Mouse (Mus musculus): ENCODE measurements around the gene Cnnm4. TPM values are rescaled to one million over a fixed set of nuclear protein-coding genes. Genes with fewer than 3 reads are reported as not detected.
A peak's percentile ranks its signal among the peaks of the same experiment; 100 is the strongest.

Cnnm4 gene
- polyA plus RNA-seq, 1 experiment from 2014 or later: 13.7 TPM

GRCm38 (mm10) chr1:36472106-36472440 is 653 bp downstream of the Cnnm4 start:
- DNase-seq (ENCODE audit: low spot score): peak; percentile 38

- DNase-seq (ENCODE audit: low spot score): no peak
Measured at GRCm38 (mm10) chr1:36473211-36473780, 1.9 kb downstream of the Cnnm4 start.

GRCm38 (mm10) chr1:36474646-36475045 is 3.2 kb downstream of the Cnnm4 start:
- DNase-seq (ENCODE audit: low spot score): no peak

GRCm38 (mm10) chr1:36475480-36476110 is 4.2 kb downstream of the Cnnm4 start:
- no peak for DNase-seq (ENCODE audit: low spot score)

GRCm38 (mm10) chr1:36476426-36476825 is 5.0 kb downstream of the Cnnm4 start:
- no peak for DNase-seq (ENCODE audit: low spot score)

- no peak for DNase-seq (ENCODE audit: low spot score)
Measured at GRCm38 (mm10) chr1:36478343-36478795, 6.9 kb downstream of the Cnnm4 start.

GRCm38 (mm10) chr1:36479903-36480899 is 8.8 kb downstream of the Cnnm4 start:
- DNase-seq (ENCODE audit: low spot score): no peak

- no peak for DNase-seq (ENCODE audit: low spot score)
Measured at GRCm38 (mm10) chr1:36483825-36484224, 12.4 kb downstream of the Cnnm4 start.

GRCm38 (mm10) chr1:36485080-36485479 is 13.7 kb downstream of the Cnnm4 start:
- no peak for DNase-seq (ENCODE audit: low spot score)

- no peak for DNase-seq (ENCODE audit: low spot score)
Measured at GRCm38 (mm10) chr1:36487111-36487510, 15.7 kb downstream of the Cnnm4 start.

- DNase-seq (ENCODE audit: low spot score): no peak
Measured at GRCm38 (mm10) chr1:36489661-36490060, 18.2 kb downstream of the Cnnm4 start.

GRCm38 (mm10) chr1:36492416-36493139 is 21.2 kb downstream of the Cnnm4 start:
- DNase-seq (ENCODE audit: low spot score): no peak

- no peak for DNase-seq (ENCODE audit: low spot score)
Measured at GRCm38 (mm10) chr1:36493299-36493698, 21.9 kb downstream of the Cnnm4 start.

GRCm38 (mm10) chr1:36496719-36497118 is 25.3 kb downstream of the Cnnm4 start:
- no peak for DNase-seq (ENCODE audit: low spot score)

GRCm38 (mm10) chr1:36497312-36497711 is 25.9 kb downstream of the Cnnm4 start:
- DNase-seq (ENCODE audit: low spot score): no peak

GRCm38 (mm10) chr1:36501261-36501660 is 29.8 kb downstream of the Cnnm4 start:
- peak; percentile 79 for DNase-seq (ENCODE audit: low spot score)

GRCm38 (mm10) chr1:36508238-36508637 is 36.8 kb downstream of the Cnnm4 start:
- DNase-seq (ENCODE audit: low spot score): no peak

- peak; percentile 99 for DNase-seq (ENCODE audit: low spot score)
Measured at GRCm38 (mm10) chr1:36511289-36512021, 40.0 kb downstream of the Cnnm4 start, which contains the start of gene Cnnm3. TSS of gene Cnnm3 (plus strand) at chr1:36511867.

GRCm38 (mm10) chr1:36512089-36512965 is 40.9 kb downstream of the Cnnm4 start:
- peak; percentile 61 for DNase-seq (ENCODE audit: low spot score)

- no peak for DNase-seq (ENCODE audit: low spot score)
Measured at GRCm38 (mm10) chr1:36512966-36513280, 41.5 kb downstream of the Cnnm4 start.
